Mouse (Mus musculus) right cerebral cortex, postnatal 36 days (tissue): Measurements from ENCODE around the gene Mepce.
A peak's percentile ranks its signal among the peaks of the same experiment; 100 is the strongest.

Experiments
- DNase-seq, 2 experiments: peaks; one replicate each; pipeline ENCODE4 v3.0.0; 2022; ENCODE audit warnings: low spot score in 2 of 2, mixed read lengths in 1 of 2

Mepce gene

GRCm38 (mm10) chr5:137788171-137788570 lies 716 bp upstream of the Mepce start:
- peak; percentile 23 to 28 for DNase-seq

- DNase-seq: peak; percentile 99
Observed at GRCm38 (mm10) chr5:137786109-137786942, 1.1 kb downstream of the Mepce start.

DNA sequence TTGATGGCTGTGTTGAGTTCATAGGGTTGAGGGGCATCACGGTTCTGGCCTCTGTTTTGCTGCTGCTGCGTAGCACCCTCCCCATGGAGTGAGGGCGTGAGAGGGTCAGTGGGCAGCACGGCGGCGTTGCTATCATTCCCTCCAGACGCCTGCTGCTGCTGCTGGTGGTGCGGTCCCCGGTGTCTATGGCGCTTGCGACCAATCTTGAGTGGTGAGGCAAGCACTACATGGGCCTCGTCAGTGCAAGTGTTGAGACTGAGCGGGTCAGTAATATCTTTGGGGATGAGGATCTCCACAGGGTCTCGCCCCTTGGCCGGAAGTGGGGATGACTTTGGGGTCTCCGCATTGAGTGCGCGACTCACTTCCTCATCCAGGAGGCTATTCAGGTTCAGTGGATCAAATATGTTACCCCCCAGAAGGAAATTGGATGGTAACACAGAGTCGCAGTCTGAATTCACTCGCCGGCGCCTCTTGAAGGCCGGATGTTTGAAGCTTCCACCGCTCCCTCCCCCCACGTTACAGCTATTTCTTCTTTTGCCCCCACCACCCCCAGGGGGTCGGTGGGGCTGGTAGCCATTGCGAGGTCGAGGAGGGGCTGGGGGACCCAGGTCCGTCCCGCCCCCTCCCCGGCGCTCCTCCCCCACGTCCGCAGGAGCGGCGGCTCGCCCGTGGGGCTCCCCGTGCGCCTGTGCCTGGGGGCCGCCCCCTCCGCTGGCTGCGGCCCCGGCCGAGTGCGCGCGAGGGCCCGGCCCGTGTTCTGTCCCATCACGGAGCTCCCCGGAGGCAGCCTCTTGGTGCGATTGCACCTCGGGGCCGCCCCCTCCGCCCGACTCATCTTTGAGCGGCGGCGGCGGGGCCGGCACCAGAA lies 2.1 kb downstream of the Mepce start:
- DNase-seq: peak in 1 of 2 experiments; percentile 21

DNA sequence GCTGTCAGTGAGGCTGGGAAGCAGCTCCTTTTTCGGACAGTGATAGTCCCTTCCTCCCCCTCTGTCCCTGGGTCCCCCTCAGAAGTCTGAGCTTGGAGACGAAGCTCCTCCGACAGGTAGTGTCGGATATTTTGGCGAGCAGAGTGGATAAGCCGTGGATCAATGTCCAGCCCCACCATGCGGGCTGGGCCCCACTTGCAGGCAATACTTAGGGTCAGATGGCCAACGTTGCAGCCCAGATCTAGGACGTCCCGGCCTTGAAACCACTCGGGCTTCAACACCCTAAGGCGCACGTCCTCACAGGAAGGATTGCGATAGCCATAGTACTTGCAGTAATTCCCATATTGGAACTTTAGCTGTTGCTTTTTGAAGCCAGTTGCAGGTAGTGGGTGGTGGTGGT lies 2.9 kb downstream of the Mepce start:
- no peak for DNase-seq

GRCm38 (mm10) chr5:137783901-137784540 lies 3.4 kb downstream of the Mepce start:
- no peak for DNase-seq

- no peak for DNase-seq
Observed at GRCm38 (mm10) chr5:137782776-137783522, 4.5 kb downstream of the Mepce start.

- no peak for DNase-seq
Observed at GRCm38 (mm10) chr5:137781661-137782060, 5.8 kb downstream of the Mepce start.

GRCm38 (mm10) chr5:137779053-137779933 lies 8.2 kb downstream of the Mepce start:
- DNase-seq: no peak

- peak; percentile 94 to 96 for DNase-seq
Observed at GRCm38 (mm10) chr5:137778635-137779034, 8.8 kb downstream of the Mepce start, which contains the start of gene Ppp1r35. TSS of gene Ppp1r35 (plus strand) at chr5:137778849.

DNA sequence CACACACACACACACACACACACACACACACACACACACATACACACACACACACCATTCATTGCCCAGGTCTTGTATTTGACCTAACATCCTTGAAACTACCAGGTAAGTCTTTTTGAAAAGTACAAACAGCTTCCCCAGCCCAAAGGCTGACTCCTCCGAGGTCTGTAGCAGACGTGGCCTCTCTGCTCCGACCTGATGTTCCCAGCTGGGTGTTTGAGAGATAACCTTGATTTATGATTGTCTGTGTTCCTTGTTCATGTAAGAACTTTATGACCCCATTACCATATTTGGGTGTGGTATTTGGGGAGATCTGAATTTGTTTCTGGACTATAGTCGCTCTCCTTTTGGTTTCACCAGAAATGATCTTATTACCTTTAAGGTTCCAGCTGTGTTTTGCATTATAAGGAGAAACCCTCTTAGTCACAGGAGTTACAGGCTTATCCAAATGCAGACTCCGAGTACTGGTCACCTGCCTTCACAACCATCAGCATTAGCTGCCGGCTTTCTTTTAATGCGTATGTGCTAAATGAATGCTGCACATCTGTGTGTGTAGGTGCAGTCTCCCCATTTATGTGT lies 10.1 kb downstream of the Mepce start:
- DNase-seq: no peak

DNA sequence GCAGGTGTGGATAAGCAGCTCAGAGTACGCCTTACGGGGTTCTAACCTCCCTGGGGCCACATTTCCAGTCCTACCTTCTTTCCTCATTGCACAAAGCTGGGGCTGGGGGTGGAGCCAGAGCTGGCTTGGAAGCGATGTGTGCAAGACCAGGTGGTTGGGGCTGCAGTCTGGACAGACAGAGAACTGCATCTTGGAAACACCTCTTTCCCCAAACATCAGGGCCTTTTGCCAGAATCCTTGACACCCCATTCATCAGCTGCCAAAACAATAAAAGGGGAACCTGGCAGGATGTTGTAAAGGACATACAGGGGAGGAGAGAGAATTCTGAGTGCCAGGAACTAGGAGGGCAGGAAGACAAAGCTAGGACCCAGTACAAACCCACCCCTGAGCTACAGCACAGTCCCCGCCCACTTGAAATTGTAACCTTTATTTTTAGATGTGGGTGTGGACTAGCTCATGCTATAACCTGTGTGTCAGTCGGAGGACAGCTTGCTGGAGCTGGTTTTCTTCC lies 11.0 kb downstream of the Mepce start:
- no peak for DNase-seq

DNA sequence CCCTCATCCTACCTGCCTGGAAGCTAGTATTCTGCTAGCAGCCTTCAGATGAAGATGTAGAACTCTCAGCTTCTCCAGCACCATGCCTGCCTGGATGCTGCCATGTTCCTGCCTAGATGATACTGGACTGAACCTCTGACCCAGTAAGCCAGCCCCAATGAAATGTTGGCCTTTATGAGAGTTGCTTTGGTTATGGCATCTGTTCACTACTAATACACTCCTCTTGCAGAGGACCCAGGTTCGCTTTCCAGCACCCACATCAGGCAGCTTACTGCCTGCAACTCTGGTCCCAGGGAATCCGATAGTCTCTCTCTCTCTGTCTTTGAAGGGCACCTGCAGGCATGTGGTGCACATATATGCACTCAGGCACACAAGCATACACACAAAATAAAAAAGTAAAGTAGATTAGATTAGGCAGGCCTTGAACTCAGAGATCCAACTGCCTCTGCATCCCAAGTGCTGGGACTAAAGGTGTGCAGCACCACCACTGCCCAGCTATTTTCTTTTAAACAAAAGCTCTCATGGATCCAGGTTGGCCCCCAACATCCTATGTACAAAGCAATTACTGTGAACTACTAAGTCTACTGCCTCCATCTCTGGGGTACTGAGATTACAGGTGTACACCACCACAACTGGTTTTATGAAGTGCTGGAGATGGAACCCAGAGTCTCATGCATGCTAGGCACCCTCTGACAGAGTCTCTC lies 11.7 kb downstream of the Mepce start:
- DNase-seq: no peak

- no peak for DNase-seq
Observed at GRCm38 (mm10) chr5:137772755-137773154, 14.7 kb downstream of the Mepce start.

GRCm38 (mm10) chr5:137770709-137771108 lies 16.7 kb downstream of the Mepce start:
- no peak for DNase-seq

GRCm38 (mm10) chr5:137768475-137768874 lies 19.0 kb downstream of the Mepce start:
- DNase-seq: no peak

DNA sequence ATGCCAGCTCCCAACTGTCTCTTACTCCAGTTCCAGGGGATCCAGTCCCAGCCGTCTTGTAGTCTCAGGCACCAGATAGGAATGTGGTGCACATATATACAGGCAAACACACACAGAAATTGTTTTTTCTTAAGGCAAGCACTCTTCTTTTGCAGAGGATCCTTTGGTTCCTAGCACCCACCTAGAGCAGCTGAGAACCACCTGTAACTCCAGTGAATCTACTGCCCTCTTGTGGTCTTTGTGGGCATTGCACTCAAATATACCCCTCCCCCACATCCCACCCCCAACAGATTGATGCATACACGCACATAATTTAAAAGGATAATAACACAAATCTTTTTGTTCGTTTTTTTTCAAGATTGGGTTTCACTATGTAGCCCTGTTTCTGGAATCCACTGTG lies 21.2 kb downstream of the Mepce start:
- DNase-seq: no peak

DNA sequence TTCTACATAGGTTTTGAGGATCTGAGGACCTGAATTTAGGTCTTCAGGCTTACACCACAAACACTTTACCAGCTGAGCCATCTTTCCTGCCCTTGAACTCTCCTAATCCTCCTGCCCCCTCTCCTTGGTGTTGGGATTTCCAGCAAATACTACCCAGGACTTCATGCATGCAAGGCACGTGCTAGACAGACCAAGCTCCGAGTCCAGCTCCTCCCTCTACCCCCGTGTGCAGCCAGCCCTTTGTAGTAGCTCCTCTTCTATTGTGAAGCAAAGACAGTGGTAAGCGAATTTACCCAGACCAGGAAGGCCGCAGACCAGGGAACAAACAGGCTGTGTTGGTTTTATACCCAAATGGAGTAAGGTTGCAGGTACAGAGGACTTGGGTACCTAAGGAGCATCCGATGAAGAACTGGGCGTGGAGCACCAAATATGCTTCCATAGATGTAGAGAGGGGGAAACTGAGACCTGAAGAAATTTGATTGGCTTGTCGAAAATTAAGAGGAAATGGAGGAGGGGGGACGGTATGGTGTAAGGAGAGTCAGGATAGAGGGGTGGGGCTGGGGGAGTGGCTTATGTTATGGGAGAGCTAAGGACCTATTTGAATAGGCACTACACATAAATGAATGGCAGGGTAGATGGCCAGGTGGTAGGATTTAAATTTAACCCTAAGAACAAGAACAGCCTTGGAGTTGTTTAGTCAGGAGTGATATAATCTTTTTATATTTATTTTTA lies 22.7 kb downstream of the Mepce start:
- no peak for DNase-seq

DNA sequence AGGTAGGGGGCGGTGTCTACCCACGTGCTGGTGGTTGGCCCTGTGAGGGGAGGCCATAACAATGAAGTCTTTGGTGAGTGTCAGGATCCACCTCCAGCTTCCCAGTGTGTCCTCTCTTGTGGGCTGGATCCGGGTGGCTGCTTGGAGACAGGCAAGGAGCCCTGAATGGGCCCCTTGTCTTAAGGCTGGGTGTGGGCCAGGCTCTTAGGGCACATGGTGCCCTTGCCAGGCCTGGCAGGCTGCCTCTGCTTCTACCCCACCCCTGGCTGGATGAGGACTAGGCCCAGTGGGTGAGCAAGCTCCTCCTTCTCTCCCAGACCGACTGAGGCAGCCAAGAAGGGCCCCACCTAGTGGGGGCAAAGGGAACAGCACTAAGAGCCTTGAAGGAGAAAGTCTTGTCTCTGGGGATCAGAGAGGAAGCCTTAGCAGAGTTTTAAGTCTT lies 27.5 kb downstream of the Mepce start:
- peak; percentile 82 to 85 for DNase-seq
